Mouse (Mus musculus) layer of hippocampus, adult 18-20 months (tissue): Measurements from ENCODE around the gene Mrps24. TPM values are rescaled to one million over a fixed set of nuclear protein-coding genes. Genes with fewer than 3 reads are reported as not detected.

ENCODE experiments used
- DNase-seq, 2 experiments: peaks; one replicate each; pipeline ENCODE4 v3.0.0; 2022; ENCODE audit warnings: low spot score in 2 of 2
- total RNA-seq, 2 experiments: library from RNA; stranded (reverse); gene quantifications; 2 replicates each; pipeline ENCODE4 v1.2.3; 2021

Mrps24 gene
- total RNA-seq, 2 experiments from 2014 or later, result 65.6 to 69.6 TPM

- DNase-seq, result peak in 1 of 2 experiments; percentile 28
Measured at GRCm38 (mm10) chr11:5706874-5707529, 8.5 kb downstream of the Mrps24 start.

GRCm38 (mm10) chr11:5705972-5706371, 9.5 kb downstream of the Mrps24 start:
- no peak for DNase-seq

- DNase-seq, result no peak
Measured at GRCm38 (mm10) chr11:5703341-5703740, 12.1 kb downstream of the Mrps24 start.

GRCm38 (mm10) chr11:5702957-5703332, 12.5 kb downstream of the Mrps24 start:
- no peak for DNase-seq

- DNase-seq, result no peak
Measured at GRCm38 (mm10) chr11:5702271-5702956, 13.1 kb downstream of the Mrps24 start.

GRCm38 (mm10) chr11:5701821-5702220, 13.7 kb downstream of the Mrps24 start:
- no peak for DNase-seq

- DNase-seq, result no peak
Measured at GRCm38 (mm10) chr11:5701300-5701699, 14.2 kb downstream of the Mrps24 start.

- DNase-seq, result no peak
Measured at GRCm38 (mm10) chr11:5700808-5701207, 14.7 kb downstream of the Mrps24 start.

- DNase-seq, result peak in 1 of 2 experiments; percentile 67
Measured at GRCm38 (mm10) chr11:5691775-5692174, 23.7 kb downstream of the Mrps24 start.

GRCm38 (mm10) chr11:5684283-5684682, 31.2 kb downstream of the Mrps24 start:
- DNase-seq, result no peak

- no peak for DNase-seq
Measured at GRCm38 (mm10) chr11:5682541-5682940, 32.9 kb downstream of the Mrps24 start.

Other genes with a start within 250 kb of the Mrps24 start
- 100 to 1,000 TPM; 112 to 114 TPM for gene Xbp1, start 195.0 kb downstream of the Mrps24 start, total RNA-seq
- 10 to 100 TPM; 19.0 to 20.8 TPM for gene Ccdc117, start 173.5 kb downstream of the Mrps24 start, total RNA-seq
- not detected for gene Ankrd36, start 146.0 kb downstream of the Mrps24 start, total RNA-seq
- gene Urgcp, start 46.7 kb upstream of the Mrps24 start, total RNA-seq, result 10 to 100 TPM; 74.4 to 80.6 TPM
- 10 to 100 TPM; 76.9 to 81.5 TPM for gene Dbnl, start 72.8 kb upstream of the Mrps24 start, total RNA-seq
- 10 to 100 TPM; 11.6 to 17.7 TPM for gene Pgam2, start 88.1 kb upstream of the Mrps24 start, total RNA-seq
- 10 to 100 TPM in 1 of 2 experiments, 1 to 10 TPM in 1; 9.6 to 11.0 TPM for gene Polm, start 122.3 kb upstream of the Mrps24 start, total RNA-seq
- gene Aebp1, start 146.3 kb upstream of the Mrps24 start, total RNA-seq, result 1 to 10 TPM; 9.1 to 9.2 TPM
- gene Pold2, start 162.6 kb upstream of the Mrps24 start, total RNA-seq, result 10 to 100 TPM; 25.9 to 26.6 TPM
- not detected for gene Myl7, start 183.1 kb upstream of the Mrps24 start, total RNA-seq
- gene Gck, start 234.4 kb upstream of the Mrps24 start, total RNA-seq, result 1 to 10 TPM; 1.9 to 3.4 TPM
- gene Ykt6, start 240.0 kb upstream of the Mrps24 start, total RNA-seq, result 10 to 100 TPM; 69.3 to 71.0 TPM